Mouse (Mus musculus): ENCODE measurements around the gene Dse.

DNA sequence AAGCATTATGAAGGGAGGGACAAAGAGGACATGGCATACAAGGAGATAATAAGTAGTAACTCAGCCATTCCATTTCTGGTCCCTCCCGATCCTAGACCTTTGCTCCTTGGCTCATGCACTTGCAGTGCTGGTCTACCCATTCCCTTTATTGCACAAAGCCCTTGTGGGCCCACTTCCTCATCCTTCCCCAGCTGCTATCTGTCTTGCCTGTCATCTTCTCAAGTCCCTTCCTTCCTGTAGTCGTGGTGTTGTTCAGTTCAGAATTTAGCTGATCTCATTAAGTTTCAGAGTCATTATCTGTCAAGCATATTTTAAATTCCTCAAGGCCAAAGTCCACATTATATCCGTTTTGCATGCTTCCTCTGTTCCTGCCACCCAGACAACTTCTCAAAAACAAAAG is 9.5 kb downstream of the Dse start:
- TF ChIP-seq CTCF (conservative IDR thresholded peaks at IDR 0.05; ENCODE audit: low read length): no peak
- TF ChIP-seq POU5F1 (IDR thresholded peaks at IDR 0.05; ENCODE audit: borderline replicate concordance, low read length): no peak
- no peak for TF ChIP-seq NANOG (IDR thresholded peaks at IDR 0.05; ENCODE audit: borderline replicate concordance, low read length)
